Mouse (Mus musculus) olfactory bulb, adult 2 months (tissue): ENCODE data around the gene Cd33. TPM values are rescaled to one million over a fixed set of nuclear protein-coding genes. Genes with fewer than 3 reads are reported as not detected.
A peak's percentile ranks its signal among the peaks of the same experiment; 100 is the strongest.

Experiments used
- H3K27ac ChIP-seq: fragments of 200-500 bp; 2 replicates; pipeline ENCODE4 v1.5.1; 2012; ENCODE audit warnings: low read depth, low read length; ENCODE audit not compliant: insufficient read depth
- H3K4me1 ChIP-seq: fragments of 200-500 bp; 2 replicates; pipeline ENCODE4 v1.6.1; 2012; ENCODE audit warnings: low read length; ENCODE audit not compliant: control insufficient read depth, insufficient read depth
- H3K4me3 ChIP-seq: fragments of 200-500 bp; 2 replicates; pipeline ENCODE4 v1.5.1; 2012; ENCODE audit warnings: mild to moderate bottlenecking, low read depth, low read length, moderate library complexity; ENCODE audit not compliant: insufficient read depth
- CTCF ChIP-seq: fragments of 200-500 bp; IDR thresholded peaks from 2 replicates; pipeline ENCODE4 v1.5.1; 2012; ENCODE audit warnings: low read depth, mild to moderate bottlenecking, low read length, moderate library complexity; ENCODE audit not compliant: insufficient read depth
- POLR2A ChIP-seq: fragments of 200-500 bp; IDR thresholded peaks from 2 replicates; pipeline ENCODE4 v1.6.1; 2012; ENCODE audit warnings: mild to moderate bottlenecking, low read depth, low read length, moderate library complexity; ENCODE audit not compliant: insufficient read depth
- WGBS: fragments of 180-500 bp; shearing (Covaris S2); methylation state at CpG from one replicate; pipeline ENCODE4 v1.1.7; 2018; 5-methylcytosine and 5-hydroxymethylcytosine counted together
- polyA plus RNA-seq: library from polyadenylated mRNA; stranded (reverse); fragments of >200 nt; gene quantifications from 2 replicates; pipeline ENCODE4 v1.2.4, GENCODE M21; 2012; ENCODE audit warnings: low replicate concordance; ENCODE audit not compliant: missing spikeins, insufficient read depth, insufficient read length

Cd33 gene
- polyA plus RNA-seq, 1 experiment, result not detected

- no peaks in the 10 kb centered on the region for H3K4me1 ChIP-seq
- H3K27ac ChIP-seq, result no peak overlapping the region
- H3K4me3 ChIP-seq, result no peak overlapping the region
- no peak for TF ChIP-seq CTCF
- no peak for TF ChIP-seq POLR2A
- 67% methylated on average over 8 of the region's 8 CpGs for WGBS
Measured at GRCm38 (mm10) chr7:43530216-43530785, 13.9 kb downstream of the Cd33 start.

GRCm38 (mm10) chr7:43525313-43525712 is 18.9 kb downstream of the Cd33 start:
- H3K4me3 ChIP-seq, result no peak overlapping the region
- no peak overlapping the region for H3K27ac ChIP-seq
- WGBS, result 52% methylated on average over 3 of the region's 3 CpGs
- no peaks in the 10 kb centered on the region for H3K4me1 ChIP-seq
- TF ChIP-seq POLR2A (no peak), CTCF (no peak)

GRCm38 (mm10) chr7:43522776-43523175 is 21.5 kb downstream of the Cd33 start:
- Histone ChIP-seq H3K4me1 (no peaks in the 10 kb centered on the region), H3K27ac (no peak overlapping the region), H3K4me3 (no peak overlapping the region)
- WGBS, result 88% methylated on average over 2 of the region's 2 CpGs
- no peak for TF ChIP-seq POLR2A
- TF ChIP-seq CTCF, result no peak

- H3K4me1 ChIP-seq, result no peaks in the 10 kb centered on the region
- WGBS, result 78% methylated on average over 15 of the region's 15 CpGs
- no peak overlapping the region for H3K27ac ChIP-seq
- TF ChIP-seq CTCF (no peak), POLR2A (no peak)
- H3K4me3 ChIP-seq, result no peak overlapping the region
Measured at GRCm38 (mm10) chr7:43518341-43518740, 25.9 kb downstream of the Cd33 start.

GRCm38 (mm10) chr7:43515076-43515475 is 29.2 kb downstream of the Cd33 start:
- Histone ChIP-seq H3K27ac (no peak overlapping the region), H3K4me1 (no peaks in the 10 kb centered on the region), H3K4me3 (no peak overlapping the region)
- TF ChIP-seq CTCF (no peak), POLR2A (no peak)
- 84% methylated on average over 5 of the region's 5 CpGs for WGBS

- Histone ChIP-seq H3K4me1 (no peaks in the 10 kb centered on the region), H3K27ac (no peak overlapping the region), H3K4me3 (no peak overlapping the region)
- 83% methylated on average over 4 of the region's 4 CpGs for WGBS
- no peak for TF ChIP-seq POLR2A
- TF ChIP-seq CTCF, result no peak
Measured at GRCm38 (mm10) chr7:43512519-43512918, 31.7 kb downstream of the Cd33 start.

- WGBS, result 53% methylated on average over 4 of the region's 4 CpGs
- Histone ChIP-seq H3K4me1 (no peaks in the 10 kb centered on the region), H3K27ac (no peak overlapping the region), H3K4me3 (no peak overlapping the region)
- no peak for TF ChIP-seq CTCF
- TF ChIP-seq POLR2A, result no peak
Measured at GRCm38 (mm10) chr7:43511707-43512478, 32.3 kb downstream of the Cd33 start.

- WGBS, result 6% methylated on average over 21 of the region's 21 CpGs
- no peak for TF ChIP-seq POLR2A
- peak; percentile 95 for TF ChIP-seq CTCF
- Histone ChIP-seq H3K4me3 (no peak overlapping the region), H3K4me1 (peaks cover 8% of the 10 kb centered on the region; the same call in 1 of the 2 replicates), H3K27ac (no peak overlapping the region)
Measured at GRCm38 (mm10) chr7:43495343-43496021, 48.7 kb downstream of the Cd33 start.

GRCm38 (mm10) chr7:43490861-43491260 is 53.4 kb downstream of the Cd33 start:
- TF ChIP-seq POLR2A, result no peak
- TF ChIP-seq CTCF, result no peak
- 65% methylated on average over 9 of the region's 9 CpGs for WGBS
- H3K27ac ChIP-seq, result no peak overlapping the region
- H3K4me3 ChIP-seq, result no peak overlapping the region
- peaks cover 26% of the 10 kb centered on the region for H3K4me1 ChIP-seq
